ENCODE assay signal across 10 mouse cellular contexts in genomic region chr12:86687445-86687955, GRCm38 (mm10). TPM values are rescaled to one million over a fixed set of nuclear protein-coding genes. Genes with fewer than 3 reads are reported as not detected.
DNase-seq lines count a peak whose midpoint lies in the region; ATAC-seq and TF ChIP-seq lines count a peak whose summit lies in the region.
"Had no signal": no experiment of that assay in that cellular context is flagged by ENCODE, and none has a peak within 500 bp of the region (broad histone marks: within the 10 kb centered on the region; RNA-seq: fewer than 3 reads in every experiment).

No protein-coding gene starts in this region.

- H3K36me3 ChIP-seq in forebrain, embryonic 15.5 days, result peaks cover 57% of the 10 kb centered on the region
- peaks cover 19% of the 10 kb centered on the region for H3K36me3 ChIP-seq in forebrain, embryonic 16.5 days (ENCODE audit: control insufficient read depth, insufficient read depth)
- H3K36me3 ChIP-seq in limb, embryonic 12.5 days, result peaks cover 49% of the 10 kb centered on the region
- H3K36me3 ChIP-seq in limb, embryonic 10.5 days, result peaks cover 35% of the 10 kb centered on the region
- H3K36me3 ChIP-seq in liver, embryonic 15.5 days (replicated peaks), result no peaks in the 10 kb centered on the region

- no peak overlapping the region for H3K9ac ChIP-seq in forebrain, embryonic 15.5 days (replicated peaks)
- no peak overlapping the region for H3K9ac ChIP-seq in forebrain, embryonic 16.5 days (replicated peaks; ENCODE audit: low read depth, low read length)
- H3K9ac ChIP-seq in limb, embryonic 12.5 days (replicated peaks), result no peak overlapping the region
- no peak overlapping the region for H3K9ac ChIP-seq in liver, embryonic 15.5 days

- H3K9me3 ChIP-seq in forebrain, embryonic 15.5 days, result no peaks in the 10 kb centered on the region
- no peaks in the 10 kb centered on the region for H3K9me3 ChIP-seq in forebrain, embryonic 16.5 days (ENCODE audit: control insufficient read depth, low read length)
- H3K9me3 ChIP-seq in limb, embryonic 12.5 days, result 0 out of 2 replicates have a peak, but pooled peaks cover 3% of the 10 kb centered on the region
- H3K9me3 ChIP-seq in limb, embryonic 10.5 days (replicated peaks), result no peaks in the 10 kb centered on the region
- H3K9me3 ChIP-seq in liver, embryonic 15.5 days (replicated peaks), result no peaks in the 10 kb centered on the region

- TF ChIP-seq CTCF in bone marrow macrophage, adult 2 months (IDR thresholded peaks at IDR 0.05; ENCODE audit: low read depth, low read length), result no peak

- no peak overlapping the region for H3K4me3 ChIP-seq in forebrain, embryonic 15.5 days
- H3K4me3 ChIP-seq in forebrain, embryonic 16.5 days (replicated peaks; ENCODE audit: low read length), result no peak overlapping the region
- H3K4me3 ChIP-seq in limb, embryonic 12.5 days (replicated peaks), result no peak overlapping the region
- no peak overlapping the region for H3K4me3 ChIP-seq in limb, embryonic 10.5 days
- no peak overlapping the region for H3K4me3 ChIP-seq in bone marrow macrophage, adult 2 months (ENCODE audit: insufficient read depth, low read length)
- no peak overlapping the region for H3K4me3 ChIP-seq in liver, embryonic 15.5 days (replicated peaks)

- 0 out of 2 replicates have a peak overlapping the region, but pooled peaks have one; percentile 7 for H3K27ac ChIP-seq in forebrain, embryonic 15.5 days (replicated peaks)
- no peak overlapping the region for H3K27ac ChIP-seq in forebrain, embryonic 16.5 days (ENCODE audit: low read length)
- 0 out of 2 replicates have a peak overlapping the region, but pooled peaks have one; percentile 35 for H3K27ac ChIP-seq in limb, embryonic 12.5 days
- no peak overlapping the region for H3K27ac ChIP-seq in limb, embryonic 10.5 days
- H3K27ac ChIP-seq in bone marrow macrophage, adult 2 months (ENCODE audit: insufficient read depth, low read depth, low read length), result 0 out of 2 replicates have a peak overlapping the region, but pooled peaks have one; percentile 16
- H3K27ac ChIP-seq in liver, embryonic 15.5 days (replicated peaks), result peak overlapping the region; percentile 33; the same call in 1 of the 2 replicates

- H3K4me2 ChIP-seq in forebrain, embryonic 15.5 days (replicated peaks), result no peak overlapping the region
- H3K4me2 ChIP-seq in forebrain, embryonic 16.5 days (ENCODE audit: low read length), result no peak overlapping the region
- H3K4me2 ChIP-seq in limb, embryonic 12.5 days, result no peak overlapping the region
- H3K4me2 ChIP-seq in liver, embryonic 15.5 days, result no peak overlapping the region

- no peaks in the 10 kb centered on the region for H3K27me3 ChIP-seq in forebrain, embryonic 15.5 days
- H3K27me3 ChIP-seq in forebrain, embryonic 16.5 days (replicated peaks; ENCODE audit: control insufficient read depth, insufficient read depth, low read length), result no peaks in the 10 kb centered on the region
- no peaks in the 10 kb centered on the region for H3K27me3 ChIP-seq in limb, embryonic 12.5 days
- no peaks in the 10 kb centered on the region for H3K27me3 ChIP-seq in limb, embryonic 10.5 days (ENCODE audit: low read depth, poor library complexity, severe bottlenecking)
- H3K27me3 ChIP-seq in liver, embryonic 15.5 days, result no peaks in the 10 kb centered on the region

- no peak for ATAC-seq in forebrain, embryonic 15.5 days (replicated peaks)
- no peak for ATAC-seq in forebrain, embryonic 16.5 days
- no peak for ATAC-seq in limb, embryonic 12.5 days (ENCODE audit: insufficient number of reproducible peaks, insufficient read depth, low FRiP score, low TSS enrichment, low read depth)
- no peak for ATAC-seq in liver, embryonic 15.5 days (ENCODE audit: insufficient read depth)

- peaks cover 34% of the 10 kb centered on the region for H3K4me1 ChIP-seq in forebrain, embryonic 15.5 days
- H3K4me1 ChIP-seq in forebrain, embryonic 16.5 days (replicated peaks; ENCODE audit: control insufficient read depth, insufficient read depth, low read length), result peaks cover 23% of the 10 kb centered on the region
- peaks cover 3% of the 10 kb centered on the region; the same call in 1 of the 2 replicates for H3K4me1 ChIP-seq in limb, embryonic 12.5 days (replicated peaks)
- 0 out of 2 replicates have a peak, but pooled peaks cover 5% of the 10 kb centered on the region for H3K4me1 ChIP-seq in limb, embryonic 10.5 days
- peaks cover 39% of the 10 kb centered on the region for H3K4me1 ChIP-seq in bone marrow macrophage, adult 2 months (ENCODE audit: control insufficient read depth, insufficient read depth, low read length)
- H3K4me1 ChIP-seq in liver, embryonic 15.5 days (replicated peaks), result peaks cover 15% of the 10 kb centered on the region

- no peak for DNase-seq in limb, embryonic 10.5 days (ENCODE audit: low spot score)
- DNase-seq in gastrocnemius, adult 18-20 months (ENCODE audit: low spot score), result no peak
- no peak for DNase-seq in thymus, postnatal 36 days
- DNase-seq: right cerebral cortex, postnatal 25 days had no signal

- 90% methylated on average over 4 of the region's 4 CpGs for WGBS in forebrain, embryonic 15.5 days
- 82% methylated on average over 4 of the region's 4 CpGs for WGBS in forebrain, embryonic 16.5 days
- WGBS in limb, embryonic 12.5 days, result 83% methylated on average over 4 of the region's 4 CpGs
- 79% methylated on average over 4 of the region's 4 CpGs for WGBS in limb, embryonic 10.5 days
- 19% methylated on average over 4 of the region's 4 CpGs for WGBS in liver, embryonic 15.5 days (ENCODE audit: insufficient replicate concordance)

- no peak for TF ChIP-seq POLR2A in bone marrow macrophage, adult 2 months (IDR thresholded peaks at IDR 0.05; ENCODE audit: borderline replicate concordance, low read depth, low read length)

RNA-seq across cellular contexts. Expression of gene Vash1, which starts 9.0 kb away (rescaled TPM):
- polyA plus RNA-seq in forebrain, embryonic 15.5 days (2015; fragmentation: Nextera tagmentation; extraction: Ambion mirVana), result 42.8 and 50.9 TPM in 2 replicates
- polyA plus RNA-seq in forebrain, embryonic 16.5 days (2015; fragmentation: Nextera tagmentation; extraction: Ambion mirVana), result 37.8 and 41.7 TPM in 2 replicates
- polyA plus RNA-seq in limb, embryonic 12.5 days (2016; fragmentation: Nextera tagmentation; extraction: Ambion mirVana), result 12.8 and 13.7 TPM in 2 replicates
- polyA plus RNA-seq in limb, embryonic 10.5 days (2016; fragmentation: Nextera tagmentation; extraction: Ambion mirVana), result 9.2 and 9.5 TPM in 2 replicates
- 0.50 and 0.72 TPM in 2 replicates for polyA plus RNA-seq in bone marrow macrophage, adult 2 months (2012; ENCODE audit: insufficient read depth, insufficient read length, missing spikeins)
- polyA plus RNA-seq in liver, embryonic 15.5 days (2015; fragmentation: Nextera tagmentation; extraction: Ambion mirVana), result 0.88 and 0.93 TPM in 2 replicates
- total RNA-seq in gastrocnemius, adult 18-20 months (2021), result 1 to 10 TPM; 3.4 to 5.0 TPM

RNA-seq across cellular contexts. Expression of gene Angel1, which starts 38.8 kb away (rescaled TPM):
- 10.6 and 10.7 TPM in 2 replicates for polyA plus RNA-seq in forebrain, embryonic 15.5 days (2015; fragmentation: Nextera tagmentation; extraction: Ambion mirVana)
- polyA plus RNA-seq in forebrain, embryonic 16.5 days (2015; fragmentation: Nextera tagmentation; extraction: Ambion mirVana), result 9.2 and 10.6 TPM in 2 replicates
- 15.1 and 15.8 TPM in 2 replicates for polyA plus RNA-seq in limb, embryonic 12.5 days (2016; fragmentation: Nextera tagmentation; extraction: Ambion mirVana)
- 11.0 and 11.9 TPM in 2 replicates for polyA plus RNA-seq in limb, embryonic 10.5 days (2016; fragmentation: Nextera tagmentation; extraction: Ambion mirVana)
- 2.8 and 3.3 TPM in 2 replicates for polyA plus RNA-seq in bone marrow macrophage, adult 2 months (2012; ENCODE audit: insufficient read depth, insufficient read length, missing spikeins)
- 1.0 and 1.2 TPM in 2 replicates for polyA plus RNA-seq in liver, embryonic 15.5 days (2015; fragmentation: Nextera tagmentation; extraction: Ambion mirVana)
- total RNA-seq in gastrocnemius, adult 18-20 months (2021), result 1 to 10 TPM; 4.2 TPM

RNA-seq across cellular contexts. Expression of gene Lrrc74a, which starts 46.7 kb away (rescaled TPM):
- not detected in 2 replicates for polyA plus RNA-seq in forebrain, embryonic 15.5 days (2015; fragmentation: Nextera tagmentation; extraction: Ambion mirVana)
- not detected in 2 replicates for polyA plus RNA-seq in forebrain, embryonic 16.5 days (2015; fragmentation: Nextera tagmentation; extraction: Ambion mirVana)
- not detected in 2 replicates for polyA plus RNA-seq in limb, embryonic 12.5 days (2016; fragmentation: Nextera tagmentation; extraction: Ambion mirVana)
- not detected in 2 replicates for polyA plus RNA-seq in limb, embryonic 10.5 days (2016; fragmentation: Nextera tagmentation; extraction: Ambion mirVana)
- polyA plus RNA-seq in bone marrow macrophage, adult 2 months (2012; ENCODE audit: insufficient read depth, insufficient read length, missing spikeins), result not detected in 2 replicates
- polyA plus RNA-seq in liver, embryonic 15.5 days (2015; fragmentation: Nextera tagmentation; extraction: Ambion mirVana), result not detected in 2 replicates
- not detected for total RNA-seq in gastrocnemius, adult 18-20 months (2021)
- total RNA-seq: liver, adult 2 months had no signal
- polyA plus RNA-seq: liver, adult 2 months had no signal

Comparison
In these comparisons a context has a peak if more than half of its experiments do, and no peak if none do; other contexts are left out.
1. H3K27ac ChIP-seq: peak in forebrain, embryonic 15.5 days (single experiment), limb, embryonic 12.5 days (single experiment), bone marrow macrophage, adult 2 months (single experiment) and liver, embryonic 15.5 days (single experiment); none in forebrain, embryonic 16.5 days (single experiment) and limb, embryonic 10.5 days (single experiment).